Mouse (Mus musculus) gastrocnemius, postnatal 36 days (tissue): ENCODE data around the gene Eid2b. TPM values are rescaled to one million over a fixed set of nuclear protein-coding genes. Genes with fewer than 3 reads are reported as not detected.
A peak's percentile ranks its signal among the peaks of the same experiment; 100 is the strongest.

Experiments used
- DNase-seq, 2 experiments: peaks; one replicate each; pipeline ENCODE4 v3.0.0; 2022
- intact Hi-C: fragments of 180-260 bp; cut with DNase I; formaldehyde crosslinking; loops from one replicate; pipeline ENCODE4 v1.15.1; 2025
- total RNA-seq, 2 experiments: library from RNA; stranded (reverse); gene quantifications; 2 replicates each; pipeline ENCODE4 v1.2.3; 2021

Eid2b gene
- total RNA-seq, 2 experiments from 2014 or later, result 5.2 to 5.9 TPM

- intact Hi-C loops, result loop anchor here (1.0 kb wide), 1 partner anchor 151 kb away; no protein-coding TSS in a partner anchor
- peak in 1 of 2 experiments; percentile 37 for DNase-seq
These were observed 21.5 kb downstream of the Eid2b start for GRCm38 (mm10) chr7:28298837-28299625.

- no peak for DNase-seq
- intact Hi-C loops, result loop anchor here (5.0 kb wide), 1 partner anchor 90 kb away; no protein-coding TSS in a partner anchor
These were observed 24.3 kb downstream of the Eid2b start, which contains the start of gene Dll3 for GRCm38 (mm10) chr7:28301616-28302433. Gene Dll3, minus strand, starts transcription at chr7:28302238.

- DNase-seq, result no peak
- intact Hi-C loops, result no loop called here
These were observed 28.1 kb downstream of the Eid2b start for GRCm38 (mm10) chr7:28305641-28306040.

GRCm38 (mm10) chr7:28306216-28306615 lies 28.7 kb downstream of the Eid2b start:
- DNase-seq, result no peak
- intact Hi-C loops, result no loop called here

- intact Hi-C loops, result no loop called here
These were observed 32.2 kb downstream of the Eid2b start for GRCm38 (mm10) chr7:28309737-28310136.

GRCm38 (mm10) chr7:28311151-28311925 lies 33.8 kb downstream of the Eid2b start:
- DNase-seq, result no peak

More at GRCm38 (mm10) chr7:28309737-28310136, 32.2 kb downstream of the Eid2b start:
- no peak for DNase-seq

GRCm38 (mm10) chr7:28311926-28312543 lies 34.5 kb downstream of the Eid2b start, which contains the start of gene Timm50:
Gene Timm50, minus strand, starts transcription at chr7:28312072.
- peak; percentile 92 to 96 for DNase-seq
- intact Hi-C loops, result no loop called here

More at GRCm38 (mm10) chr7:28311151-28311925, 33.8 kb downstream of the Eid2b start:
- intact Hi-C loops, result no loop called here

- no peak for DNase-seq
- intact Hi-C loops, result no loop called here
These were observed 40.5 kb downstream of the Eid2b start for GRCm38 (mm10) chr7:28318036-28318435.

- intact Hi-C loops, result no loop called here
- no peak for DNase-seq
These were observed 41.2 kb downstream of the Eid2b start for GRCm38 (mm10) chr7:28318714-28319113.

GRCm38 (mm10) chr7:28321974-28322720 lies 44.6 kb downstream of the Eid2b start:
- no peak for DNase-seq
- intact Hi-C loops, result no loop called here

GRCm38 (mm10) chr7:28325293-28325692 lies 47.8 kb downstream of the Eid2b start:
- no peak for DNase-seq
- intact Hi-C loops, result no loop called here

- no peak for DNase-seq
- intact Hi-C loops, result no loop called here
These were observed 48.9 kb downstream of the Eid2b start for GRCm38 (mm10) chr7:28326457-28326856.

GRCm38 (mm10) chr7:28328260-28328659 lies 50.7 kb downstream of the Eid2b start:
- intact Hi-C loops, result no loop called here

More at GRCm38 (mm10) chr7:28328260-28328659, 50.7 kb downstream of the Eid2b start:
- no peak for DNase-seq

Other genes with a start within 250 kb of the Eid2b start
- gene Psmc4, start 227.6 kb upstream of the Eid2b start, total RNA-seq, result 100 to 1,000 TPM in 1 of 2 experiments, 10 to 100 TPM in 1; 99.1 to 100 TPM
- gene Fcgbp, start 206.5 kb upstream of the Eid2b start, total RNA-seq, result under 1 TPM in 1 of 2 experiments, not detected in 1; 0.13 TPM
- not detected for gene 9530053A07Rik, start 148.3 kb upstream of the Eid2b start, total RNA-seq
- gene Fbl, start 108.0 kb upstream of the Eid2b start, total RNA-seq, result 10 to 100 TPM; 18.8 to 22.9 TPM
- gene Dyrk1b, start 98.3 kb upstream of the Eid2b start, total RNA-seq, result 10 to 100 TPM; 82.4 to 90.6 TPM
- gene Eid2, start 9.9 kb upstream of the Eid2b start, total RNA-seq, result 1 to 10 TPM; 4.9 to 6.3 TPM
- gene Selenov, start 13.4 kb downstream of the Eid2b start, total RNA-seq, result not detected
- not detected for gene Dll3, start 24.5 kb downstream of the Eid2b start, total RNA-seq
- gene Timm50, start 34.3 kb downstream of the Eid2b start, total RNA-seq, result 10 to 100 TPM; 41.9 to 42.5 TPM
- 10 to 100 TPM; 52.0 to 61.4 TPM for gene Supt5, start 61.0 kb downstream of the Eid2b start, total RNA-seq
- 100 to 1,000 TPM; 298 to 415 TPM for gene Rps16, start 72.9 kb downstream of the Eid2b start, total RNA-seq
- gene Plekhg2, start 94.9 kb downstream of the Eid2b start, total RNA-seq, result 1 to 10 TPM; 4.7 to 7.8 TPM
- gene Zfp36, start 102.5 kb downstream of the Eid2b start, total RNA-seq, result 10 to 100 TPM in 1 of 2 experiments, 1 to 10 TPM in 1; 6.1 to 20.5 TPM
- 10 to 100 TPM; 19.1 to 22.1 TPM for gene Med29, start 115.0 kb downstream of the Eid2b start, total RNA-seq
- gene Paf1, start 115.2 kb downstream of the Eid2b start, total RNA-seq, result 10 to 100 TPM; 27.0 to 27.6 TPM
- 1 to 10 TPM; 2.2 to 4.4 TPM for gene Gmfg, start 159.7 kb downstream of the Eid2b start, total RNA-seq
- gene Lrfn1, start 174.2 kb downstream of the Eid2b start, total RNA-seq, result under 1 TPM; 0.20 to 0.30 TPM
- gene Ifnl2, start 232.7 kb downstream of the Eid2b start, total RNA-seq, result not detected
- not detected for gene Ifnl3, start 245.1 kb downstream of the Eid2b start, total RNA-seq